Mouse (Mus musculus): Measurements from ENCODE around the gene Rnaseh2c.

The Rnaseh2c gene

DNA sequence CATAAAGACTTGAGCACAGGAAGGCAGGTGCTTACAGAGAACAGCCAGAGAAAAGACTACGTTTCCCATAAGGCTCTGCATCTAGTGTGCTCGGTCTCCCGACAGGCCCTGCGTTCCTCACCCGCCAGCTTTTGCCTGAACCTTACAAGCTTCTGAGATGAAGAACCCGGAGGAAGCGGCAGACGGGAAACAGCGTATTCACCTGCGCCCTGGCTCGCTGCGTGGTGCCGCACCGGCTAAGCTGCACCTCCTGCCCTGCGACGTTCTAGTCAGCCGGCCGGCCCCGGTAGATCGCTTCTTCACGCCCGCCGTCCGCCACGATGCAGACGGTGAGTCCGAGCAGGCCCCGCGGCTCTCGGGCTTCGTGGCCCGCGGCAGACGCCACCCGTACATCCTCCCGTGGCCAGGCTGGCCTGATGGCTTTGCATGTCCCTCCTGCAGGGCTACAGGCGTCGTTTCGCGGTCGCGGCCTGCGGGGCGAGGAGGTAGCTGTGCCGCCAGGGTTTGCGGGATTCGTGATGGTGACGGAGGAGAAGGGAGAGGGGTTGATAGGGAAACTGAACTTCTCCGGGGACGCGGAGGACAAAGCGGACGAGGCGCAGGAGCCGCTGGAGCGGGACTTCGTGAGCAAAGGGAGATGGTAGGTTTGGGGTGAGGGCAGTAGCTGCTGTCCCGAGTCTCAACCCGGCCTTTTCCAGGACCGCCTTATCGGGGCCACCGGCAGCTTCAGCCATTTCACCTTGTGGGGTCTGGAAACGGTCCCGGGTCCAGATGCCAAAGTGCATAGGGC lies at the start of gene Rnaseh2c:
TSS of gene Rnaseh2c (plus strand) at position 122 of the 790 bp plus-strand sequence.
- DNase-seq: peak; percentile 77

DNA sequence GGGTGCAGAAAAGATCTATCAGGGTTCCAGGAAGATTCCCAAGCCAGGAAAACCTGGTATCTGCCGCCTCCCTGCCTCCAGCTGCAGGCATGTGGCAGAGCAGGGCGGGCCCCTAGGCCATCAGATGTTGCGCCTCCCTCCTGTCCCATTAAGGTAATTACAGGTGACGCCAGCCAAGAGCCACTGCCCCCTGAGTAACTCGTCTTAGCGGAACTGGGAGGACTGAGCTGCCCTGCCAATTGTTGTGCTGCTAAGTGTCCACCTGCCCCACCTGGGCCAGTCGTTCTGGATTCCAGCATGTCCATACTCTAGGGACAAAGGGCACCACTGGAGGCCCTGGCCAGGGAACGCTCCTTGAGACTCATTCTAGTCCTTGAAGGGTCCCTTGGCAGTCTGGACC lies 47.9 kb upstream of the Rnaseh2c start:
- no peak for DNase-seq

DNA sequence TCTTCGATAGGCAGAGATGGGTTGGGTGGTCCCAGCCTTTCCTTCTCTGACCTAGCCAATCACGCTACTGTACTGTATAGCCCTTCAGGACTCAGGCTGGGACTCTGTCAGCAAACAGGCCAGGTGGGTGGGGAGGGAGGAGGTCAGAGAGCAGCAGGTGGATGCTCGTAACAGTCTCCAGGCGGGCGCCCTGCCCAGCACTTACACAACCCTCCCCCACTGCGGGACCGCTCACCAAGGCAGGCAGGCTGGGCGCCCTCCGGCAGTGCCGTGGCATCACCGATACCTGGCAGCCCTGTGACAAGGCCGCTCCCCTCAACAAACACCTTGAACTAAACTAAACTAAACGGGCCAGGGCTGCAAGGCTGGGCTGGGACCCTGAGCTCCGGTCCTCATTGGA lies 47.5 kb upstream of the Rnaseh2c start:
- peak; percentile 77 for DNase-seq

DNA sequence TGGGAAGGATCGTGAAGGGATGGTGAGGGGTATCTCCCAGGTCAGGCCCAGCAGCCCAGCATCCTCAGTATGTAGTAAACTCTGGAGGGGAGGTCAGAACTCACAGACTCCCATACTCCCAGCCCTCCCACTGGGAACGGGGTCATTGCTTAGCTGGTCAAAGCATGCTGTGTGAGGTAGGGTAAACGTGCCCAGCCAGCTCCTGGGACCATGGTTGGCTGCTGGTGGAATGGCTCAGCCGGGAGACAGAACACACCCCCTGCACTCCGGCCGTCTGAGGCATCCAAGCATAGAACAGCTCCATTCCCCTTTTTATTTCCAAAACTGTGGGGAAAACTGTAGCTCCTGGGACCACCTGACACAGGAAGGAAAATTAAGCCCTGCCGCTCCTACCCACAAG lies 43.5 kb upstream of the Rnaseh2c start:
- peak; percentile 47 for DNase-seq

DNA sequence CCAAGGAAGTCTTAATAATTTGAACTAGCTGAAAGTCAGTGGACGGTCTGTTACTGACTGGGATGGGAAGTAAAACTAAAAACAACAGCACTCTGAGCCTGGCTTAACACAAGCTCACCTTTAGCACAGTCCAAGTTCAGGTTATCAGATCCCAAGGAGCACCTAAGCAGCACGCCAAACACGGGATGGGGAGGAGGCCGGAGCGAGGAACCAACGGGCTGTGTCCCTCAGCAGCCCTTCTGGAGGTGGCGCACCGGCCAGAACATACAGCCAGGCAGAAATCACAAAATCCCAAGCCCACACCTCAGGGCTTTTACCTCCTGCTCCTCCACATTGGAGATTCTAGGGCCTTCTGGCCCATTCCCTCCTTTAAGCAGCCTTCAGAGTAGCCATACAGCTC lies 42.9 kb upstream of the Rnaseh2c start:
- DNase-seq: no peak

DNA sequence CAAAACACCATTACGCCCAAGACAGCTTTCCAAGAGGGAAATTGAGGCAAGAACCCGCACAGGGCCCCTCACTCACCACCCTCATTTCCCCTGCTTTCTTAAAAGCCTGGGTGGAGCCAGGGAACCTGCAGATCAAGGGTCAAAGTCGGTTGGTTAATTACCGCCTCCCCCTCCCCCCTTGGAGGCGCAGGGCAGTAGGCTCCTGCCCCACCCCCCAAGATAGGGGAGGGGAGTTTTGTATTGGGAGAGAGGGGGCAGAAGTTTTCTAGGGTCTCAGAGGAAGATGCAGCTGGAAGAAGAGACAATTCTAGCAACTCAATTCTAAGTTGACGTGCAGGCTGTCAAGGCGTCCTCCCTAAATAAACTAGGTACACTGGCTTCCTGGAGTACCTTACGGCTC lies 42.4 kb upstream of the Rnaseh2c start:
- DNase-seq: peak; percentile 69

DNA sequence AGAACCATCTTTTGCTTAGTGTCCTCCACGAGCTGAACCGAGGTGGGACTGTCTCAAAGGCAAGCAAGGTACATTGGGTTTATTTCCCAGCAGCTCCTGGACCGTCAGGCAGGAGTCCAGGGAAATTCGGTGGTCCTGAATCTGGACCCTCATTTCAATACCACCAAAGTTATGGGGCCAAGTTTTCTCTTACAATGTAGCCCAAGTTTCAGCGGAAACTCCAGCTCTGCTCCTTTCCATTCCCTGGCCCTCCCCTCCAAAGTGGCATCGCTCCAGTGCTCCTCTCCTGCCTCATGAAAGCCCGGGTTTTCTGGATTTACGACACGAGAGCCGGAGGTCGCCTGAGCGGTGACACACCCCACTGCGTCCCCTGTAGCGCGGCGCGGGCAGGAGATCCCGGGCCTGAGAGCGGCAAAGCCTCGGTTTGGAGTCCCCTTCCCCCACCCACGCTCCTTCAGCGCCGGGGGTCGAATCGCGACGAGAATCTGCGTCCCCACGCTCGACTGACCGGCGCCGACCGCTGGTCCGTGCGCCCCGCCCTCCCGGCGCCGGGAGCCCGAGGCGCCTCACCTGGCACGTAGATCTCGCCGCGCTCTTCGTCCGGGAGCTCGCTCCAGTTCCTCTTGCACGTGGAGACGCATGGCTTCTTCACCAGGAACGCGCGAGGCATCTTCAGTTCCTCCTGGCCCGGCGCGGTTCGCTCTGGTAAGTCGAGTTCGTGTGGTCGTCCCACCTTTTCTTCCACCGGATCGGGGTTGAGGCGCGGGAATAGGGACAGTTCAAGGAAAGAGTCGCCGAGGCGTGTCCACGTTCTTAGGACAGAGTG lies 41.8 kb upstream of the Rnaseh2c start:
- no peak for DNase-seq

DNA sequence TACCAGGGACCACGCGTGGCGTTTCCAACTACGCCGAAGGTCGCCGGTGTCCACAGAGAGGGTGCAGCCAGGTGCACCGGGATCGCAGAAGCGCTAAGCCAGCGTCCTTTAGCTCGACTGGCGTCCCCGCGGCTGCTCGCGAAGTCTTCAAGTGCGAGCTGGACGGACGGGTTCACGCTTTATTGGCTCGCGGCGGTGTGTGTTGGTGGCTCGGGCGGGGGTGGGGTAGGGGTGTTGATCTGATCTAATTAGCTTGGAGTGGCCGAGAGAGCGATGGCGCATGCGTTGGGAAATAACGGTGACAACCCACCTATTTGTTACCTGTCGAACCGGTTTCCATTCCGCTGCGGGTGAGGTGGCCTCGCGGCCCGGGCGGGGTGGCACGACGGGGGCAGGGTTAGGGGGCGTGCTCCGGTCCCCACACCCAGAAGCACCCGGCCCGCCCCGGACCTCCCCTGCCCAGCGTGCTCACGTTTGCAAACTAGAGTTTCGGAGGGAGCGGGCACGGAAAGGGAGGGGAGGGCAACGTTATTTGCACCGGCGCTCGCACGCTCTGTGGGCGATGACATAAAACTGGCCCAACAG lies 41.1 kb upstream of the Rnaseh2c start, which contains the start of gene Ovol1:
TSS of gene Ovol1 (minus strand) at position 190 of the 585 bp plus-strand sequence.
- DNase-seq: peak; percentile 79

DNA sequence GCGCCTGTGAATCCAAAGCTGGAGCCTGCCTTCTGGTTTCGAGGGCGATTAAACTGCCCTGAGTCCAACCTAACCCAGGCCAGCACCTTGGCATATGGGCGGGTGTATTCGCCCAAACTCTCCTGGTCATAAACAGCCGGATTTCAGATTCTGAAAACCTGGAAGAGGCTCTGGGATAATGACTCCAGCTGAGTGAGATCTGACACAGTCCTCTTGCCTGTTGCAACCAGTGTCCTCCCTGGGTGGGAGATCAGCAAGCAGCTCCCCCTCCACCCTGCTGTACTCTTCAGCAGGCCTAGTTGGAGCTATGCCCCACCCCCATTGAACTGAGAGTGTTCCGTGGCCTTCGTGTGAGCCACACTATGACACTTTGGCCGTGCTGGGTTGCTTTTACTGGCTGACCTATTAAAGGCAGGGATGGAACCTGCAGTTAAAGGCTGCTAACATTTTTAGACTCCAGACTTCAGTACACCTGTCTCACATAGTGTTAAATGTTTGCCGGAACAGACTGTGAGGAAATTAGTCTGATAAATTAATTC lies 40.4 kb upstream of the Rnaseh2c start:
- peak; percentile 70 for DNase-seq

DNA sequence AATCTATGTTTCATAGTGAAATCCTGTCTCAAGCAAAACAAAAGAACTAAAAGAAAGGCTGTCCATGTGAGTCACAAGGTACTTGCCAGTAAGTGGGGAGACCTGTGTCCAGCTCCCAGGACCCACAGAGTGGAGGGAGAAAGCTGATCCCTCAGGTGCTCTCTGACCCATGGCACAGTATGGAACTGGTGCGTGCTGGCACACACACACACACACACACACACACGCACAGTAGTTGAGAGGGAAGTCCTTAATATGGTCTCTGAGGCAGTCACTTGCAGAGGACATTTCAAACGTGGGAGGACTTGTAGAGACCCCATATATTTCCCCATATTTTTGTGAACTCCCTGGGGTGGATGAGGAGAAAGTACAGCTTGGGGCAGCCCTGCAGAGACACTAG lies 39.8 kb upstream of the Rnaseh2c start:
- DNase-seq: no peak

DNA sequence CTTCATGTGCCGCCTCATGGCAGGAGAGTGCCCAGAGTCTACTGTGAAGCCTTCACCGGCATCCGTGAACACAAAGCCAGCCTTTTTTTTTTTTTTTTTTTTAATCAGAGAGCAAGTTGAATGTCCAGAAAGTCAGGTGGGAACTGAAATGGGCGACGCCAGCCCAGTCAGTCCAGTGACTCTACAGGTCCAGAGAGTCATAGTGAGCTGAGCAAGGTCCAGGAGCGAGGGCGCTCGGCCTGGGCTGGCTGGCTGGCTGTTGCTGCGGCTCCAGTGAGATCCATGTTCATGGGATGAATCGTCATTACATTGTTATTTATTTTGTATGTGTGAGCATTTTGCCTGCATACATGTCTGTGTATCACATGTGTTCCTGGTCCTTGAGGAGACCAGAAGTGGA lies 38.9 kb upstream of the Rnaseh2c start:
- no peak for DNase-seq

DNA sequence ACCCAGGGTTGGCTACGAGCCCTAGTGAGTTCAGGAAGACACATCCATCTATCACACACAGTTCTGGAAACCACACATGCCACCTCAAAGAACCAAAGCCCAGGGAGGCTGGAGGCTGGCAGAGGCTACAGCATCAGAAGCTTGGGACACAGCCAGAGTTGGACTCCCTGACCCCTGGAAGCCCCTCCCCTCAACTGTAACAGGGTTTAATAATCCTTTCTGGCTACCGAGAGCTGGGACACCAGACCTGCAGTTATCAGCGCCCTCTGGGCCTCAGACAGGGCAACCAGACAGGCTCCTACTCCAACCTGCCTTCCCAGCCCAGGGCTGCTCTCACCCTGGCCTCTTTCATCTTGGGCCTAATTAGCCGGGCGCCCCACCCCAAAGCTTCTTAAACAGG lies 35.4 kb upstream of the Rnaseh2c start:
- peak; percentile 57 for DNase-seq

DNA sequence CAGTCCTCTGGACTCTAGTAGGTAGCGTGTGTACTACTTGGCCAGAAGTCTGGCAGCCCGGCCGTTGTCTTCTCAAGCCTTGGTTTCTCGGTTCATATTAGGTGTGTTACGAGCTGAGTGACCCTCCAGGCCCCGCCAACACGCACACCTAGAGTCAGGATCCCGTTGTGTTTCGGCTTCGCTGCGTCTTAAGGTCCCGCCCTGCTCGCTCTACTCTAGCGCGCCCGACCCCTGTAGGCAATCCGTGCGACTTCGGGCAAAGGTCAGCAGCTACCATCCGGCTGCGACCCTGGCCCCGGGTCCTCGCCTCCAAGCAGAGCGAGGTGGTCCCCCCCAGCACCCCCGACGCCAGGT lies 34.5 kb upstream of the Rnaseh2c start:
- DNase-seq: no peak

DNA sequence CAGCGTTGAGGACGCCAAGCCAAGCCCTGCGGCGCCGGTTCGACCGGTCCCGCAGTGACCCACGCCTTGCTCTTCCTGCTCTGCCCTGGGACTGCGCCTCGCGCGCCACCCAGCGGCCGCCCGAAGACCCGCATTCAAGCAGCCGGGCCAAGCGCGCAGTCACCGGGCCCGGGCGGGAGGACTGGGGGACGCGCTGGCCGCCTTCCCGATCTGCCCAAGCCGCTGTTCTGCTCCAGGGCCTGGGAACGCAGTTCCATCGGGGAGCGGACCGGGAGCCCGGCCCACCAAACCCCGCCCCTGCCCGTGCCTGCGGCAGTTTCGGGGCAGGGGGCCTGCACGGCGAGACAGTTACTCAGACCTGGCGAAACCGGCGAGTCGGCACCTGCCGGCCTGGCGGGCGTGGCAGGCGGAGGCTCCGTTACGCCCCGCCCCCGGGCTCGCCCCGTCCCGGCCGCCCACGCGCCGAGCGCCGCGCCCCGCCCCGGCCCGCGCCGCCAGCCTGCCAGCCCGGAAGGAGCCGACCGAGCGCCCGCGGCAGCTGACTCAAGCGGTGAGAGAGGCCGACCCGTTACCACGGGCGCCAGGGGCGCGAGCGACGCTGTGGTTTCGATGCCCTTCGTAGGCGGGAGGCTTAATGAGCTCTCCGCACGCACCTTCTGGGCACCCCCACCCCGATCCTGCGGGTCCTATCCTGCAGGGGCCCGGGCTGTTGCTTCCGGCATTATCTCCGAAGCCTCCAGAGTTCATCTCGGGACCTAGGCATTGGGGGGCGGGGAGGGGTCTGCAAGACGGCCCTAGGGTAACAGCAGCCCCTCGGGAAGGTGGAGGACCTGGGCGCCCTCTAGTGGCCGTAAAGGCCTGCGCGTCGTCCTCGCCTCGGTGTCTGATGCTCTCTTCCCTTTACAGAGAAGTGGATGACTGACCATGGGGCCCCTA lies 33.9 kb upstream of the Rnaseh2c start, which contains the start of gene Ap5b1:
TSS of gene Ap5b1 (plus strand) at position 492 of the 936 bp plus-strand sequence.
- DNase-seq: peak; percentile 95

DNA sequence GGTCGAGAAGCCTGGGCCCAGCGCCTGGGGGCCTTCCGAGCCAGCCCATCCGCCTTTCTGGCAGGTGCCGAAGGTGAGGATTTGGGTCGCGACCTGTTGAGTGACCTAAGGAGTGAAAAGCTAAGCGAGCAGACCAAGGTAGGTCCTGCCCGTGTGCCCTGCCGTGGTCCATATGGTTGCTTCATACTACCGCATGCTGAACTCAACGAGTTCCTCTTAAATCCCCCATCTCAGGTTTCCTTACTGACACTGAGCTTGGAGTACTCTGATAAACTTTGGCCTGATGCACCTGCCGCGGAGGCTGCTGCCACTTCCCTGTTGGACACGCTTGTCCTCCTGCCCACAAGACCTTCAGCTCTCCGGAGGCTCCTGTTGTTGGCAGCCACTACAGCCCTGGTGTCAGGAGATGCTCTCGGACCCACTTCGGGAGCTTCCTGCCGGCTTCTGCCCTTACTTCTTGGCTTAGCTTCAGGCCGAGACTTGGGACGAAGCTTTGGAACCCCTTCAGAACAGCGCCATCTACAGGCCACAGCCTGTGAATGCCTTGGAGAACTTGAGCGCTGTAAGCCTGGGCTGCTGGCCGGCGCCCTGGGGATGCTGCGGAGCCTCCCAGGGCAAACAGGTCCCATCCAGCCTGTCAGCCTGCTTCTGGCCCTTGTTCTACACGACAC lies 33.1 kb upstream of the Rnaseh2c start:
- DNase-seq: peak; percentile 84

DNA sequence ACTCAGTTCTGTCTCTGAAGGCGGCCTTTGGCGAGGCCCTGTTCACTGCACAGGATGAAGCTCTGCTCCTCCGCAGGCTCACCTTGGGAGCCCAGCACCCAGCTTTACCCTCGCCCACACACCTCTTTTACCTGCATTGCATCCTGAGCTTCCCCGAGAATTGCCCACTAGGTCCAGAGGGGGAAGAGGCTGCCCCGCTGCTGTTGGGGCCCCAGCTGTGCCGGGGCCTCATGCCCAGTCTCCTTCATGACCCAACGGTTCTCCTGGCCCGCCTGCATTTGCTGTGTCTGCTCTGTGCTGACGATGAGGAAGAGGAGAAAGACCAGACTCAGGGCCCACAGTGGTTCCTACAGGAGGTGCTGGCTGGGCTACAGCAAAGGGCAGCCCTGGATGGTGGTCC lies 32.2 kb upstream of the Rnaseh2c start:
- no peak for DNase-seq

DNA sequence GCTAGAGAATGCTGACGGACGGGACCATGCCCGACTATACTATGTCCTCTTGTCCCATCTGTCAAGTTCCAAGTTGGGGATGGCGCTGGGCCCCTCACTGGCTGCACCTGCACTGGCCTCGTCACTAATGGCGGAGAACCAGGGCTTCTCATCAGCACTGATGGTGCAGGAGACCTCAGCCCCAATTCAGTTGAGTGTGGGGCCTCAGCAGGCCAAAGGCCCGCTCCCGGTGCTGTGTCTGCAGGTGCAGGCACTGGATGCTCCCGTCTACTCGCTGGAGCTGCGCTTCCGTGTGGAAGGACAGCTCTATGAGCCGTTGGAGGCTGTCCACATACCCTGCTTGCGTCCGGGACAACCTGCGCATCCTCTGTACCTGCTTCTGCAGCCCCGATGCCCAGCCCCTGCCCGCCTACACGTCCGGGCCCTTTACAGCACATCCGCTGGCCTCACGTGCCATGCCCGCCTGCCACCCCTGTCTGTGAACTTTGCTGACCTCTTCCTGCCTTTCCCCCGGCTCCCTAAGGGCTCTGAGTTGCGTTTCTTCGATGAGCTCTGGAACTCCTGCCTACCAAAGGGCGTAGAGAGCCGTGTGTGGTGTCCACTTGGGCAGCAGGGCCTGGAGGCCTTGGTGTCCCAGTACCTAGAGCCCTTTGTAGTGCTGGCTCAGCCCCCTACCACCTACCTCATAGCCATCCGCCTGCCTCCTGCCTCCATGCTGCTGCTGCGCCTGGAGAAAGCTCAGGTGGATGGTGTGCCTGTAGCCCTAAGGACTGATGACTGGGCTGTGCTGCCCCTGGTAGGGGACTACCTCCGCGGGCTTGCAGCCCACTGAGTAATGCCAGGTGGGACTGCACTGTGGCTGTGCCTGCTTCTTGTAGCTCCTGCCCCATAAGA lies 31.1 kb upstream of the Rnaseh2c start:
- no peak for DNase-seq

DNA sequence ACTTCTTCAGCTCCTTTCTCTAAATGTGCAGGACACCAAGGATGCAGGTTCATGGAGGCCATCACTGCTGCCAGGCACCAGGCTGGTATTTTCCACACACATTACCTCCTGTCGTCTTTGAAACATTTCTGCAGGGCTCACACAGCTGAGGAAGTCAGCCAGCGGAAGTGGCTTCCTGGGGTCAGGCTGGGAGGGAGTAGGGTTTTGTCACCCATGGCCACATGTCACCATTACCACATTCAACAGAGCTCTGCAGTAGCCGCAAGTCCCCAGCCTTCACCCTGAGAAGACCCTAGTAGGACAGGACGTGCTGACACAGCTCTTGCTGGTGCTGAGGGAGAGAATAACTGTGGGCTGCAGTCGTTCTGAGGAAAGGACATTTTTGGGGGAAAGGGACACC lies 29.8 kb upstream of the Rnaseh2c start:
- no peak for DNase-seq

DNA sequence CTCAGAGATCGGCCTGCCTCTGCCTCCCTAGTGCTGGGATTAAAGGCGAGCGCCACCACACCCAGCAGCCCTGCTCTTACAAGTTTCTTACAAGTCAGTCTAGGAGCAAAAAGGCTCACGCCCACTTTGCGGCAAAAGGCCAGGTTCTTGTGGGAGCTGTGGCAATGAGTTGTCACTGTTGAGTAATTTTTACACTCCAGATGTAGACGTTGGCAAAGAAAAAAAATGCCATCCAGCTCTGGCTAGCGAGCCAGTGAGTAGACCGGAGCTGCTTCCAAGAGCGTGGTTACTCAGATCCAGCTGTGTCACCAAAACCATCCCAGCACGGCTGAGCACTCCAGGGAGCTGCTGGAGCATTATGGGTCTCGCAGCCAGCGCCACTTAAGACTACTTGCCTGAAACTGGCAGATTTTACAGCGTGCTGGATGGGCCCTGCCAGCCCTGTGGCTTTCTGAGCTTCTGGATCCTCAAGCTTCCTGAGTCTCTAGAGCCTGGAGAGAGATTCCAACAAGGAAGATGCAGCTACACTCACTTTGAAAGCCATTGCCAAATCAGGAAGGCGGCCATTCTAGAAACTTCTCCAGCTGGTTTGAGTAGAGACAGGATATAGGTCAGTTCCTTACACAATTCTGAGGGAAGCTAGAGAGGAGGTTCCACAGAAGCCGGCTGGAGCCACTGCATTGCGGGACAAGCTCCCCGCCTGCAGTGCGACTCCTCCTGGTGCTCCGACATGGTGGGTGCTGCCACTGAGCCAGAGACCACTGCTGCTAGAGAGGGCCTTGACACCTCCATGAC lies 29.1 kb upstream of the Rnaseh2c start:
- peak; percentile 56 for DNase-seq

DNA sequence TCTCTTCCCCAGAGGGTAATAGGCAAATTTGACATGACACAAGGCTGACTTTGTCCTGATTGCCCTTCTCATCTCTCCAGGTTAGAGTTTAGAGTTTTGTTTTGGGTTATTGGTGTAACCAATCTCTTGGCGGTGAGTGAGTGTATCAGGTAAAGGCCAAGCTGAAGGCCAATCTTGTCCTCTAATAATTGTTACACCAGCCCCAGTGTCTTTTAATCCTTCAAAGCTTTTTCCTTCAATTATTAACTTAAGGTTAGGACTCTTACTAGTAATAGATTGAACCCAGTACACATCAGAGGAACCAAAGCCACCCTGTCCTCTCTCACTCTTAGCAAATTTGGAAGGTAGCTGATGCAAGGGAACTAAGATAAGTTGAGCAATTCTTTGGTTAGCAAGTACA lies 26.3 kb upstream of the Rnaseh2c start:
- DNase-seq: no peak

Data from kidney, adult 18-20 months (tissue).